Mouse (Mus musculus) heart, postnatal 4 days (tissue): Measurements from ENCODE around the gene A530016L24Rik. TPM values are rescaled to one million over a fixed set of nuclear protein-coding genes. Genes with fewer than 3 reads are reported as not detected.

ENCODE experiments used
- DNase-seq: peaks from one replicate; pipeline ENCODE4 v3.0.0; 2021
- total RNA-seq, 2 experiments: library from RNA; stranded (reverse); gene quantifications; 2 replicates each; pipeline ENCODE4 v1.2.3; 2021

A530016L24Rik gene
- 10 to 100 TPM; 25.6 to 26.5 TPM for total RNA-seq

- DNase-seq: no peak
These were observed at the start of gene A530016L24Rik for GRCm38 (mm10) chr12:112489134-112489533. A530016L24Rik (plus strand) TSS chr12:112489448.

- no peak for DNase-seq
These were observed 49.3 kb upstream of the A530016L24Rik start for GRCm38 (mm10) chr12:112439993-112440392.

- DNase-seq: no peak
These were observed 40.0 kb upstream of the A530016L24Rik start for GRCm38 (mm10) chr12:112449144-112449827.

- peak; percentile 44 for DNase-seq
These were observed 39.4 kb upstream of the A530016L24Rik start for GRCm38 (mm10) chr12:112449828-112450180.

- DNase-seq: peak; percentile 66
These were observed 38.4 kb upstream of the A530016L24Rik start for GRCm38 (mm10) chr12:112450883-112451282.

GRCm38 (mm10) chr12:112451381-112451780 is 37.9 kb upstream of the A530016L24Rik start:
- no peak for DNase-seq

- no peak for DNase-seq
These were observed 37.4 kb upstream of the A530016L24Rik start for GRCm38 (mm10) chr12:112451826-112452225.

GRCm38 (mm10) chr12:112456144-112456713 is 33.0 kb upstream of the A530016L24Rik start:
- DNase-seq: peak; percentile 23

- DNase-seq: peak; percentile 26
These were observed 31.4 kb upstream of the A530016L24Rik start for GRCm38 (mm10) chr12:112457839-112458238.

GRCm38 (mm10) chr12:112462423-112462822 is 26.8 kb upstream of the A530016L24Rik start:
- DNase-seq: no peak

- DNase-seq: no peak
These were observed 26.0 kb upstream of the A530016L24Rik start for GRCm38 (mm10) chr12:112463209-112463608.

- DNase-seq: no peak
These were observed 25.4 kb upstream of the A530016L24Rik start for GRCm38 (mm10) chr12:112463750-112464444.

GRCm38 (mm10) chr12:112464516-112464915 is 24.7 kb upstream of the A530016L24Rik start:
- no peak for DNase-seq

GRCm38 (mm10) chr12:112465928-112466327 is 23.3 kb upstream of the A530016L24Rik start:
- no peak for DNase-seq

- no peak for DNase-seq
These were observed 21.9 kb upstream of the A530016L24Rik start for GRCm38 (mm10) chr12:112467387-112467786.

- no peak for DNase-seq
These were observed 19.9 kb upstream of the A530016L24Rik start for GRCm38 (mm10) chr12:112469393-112469792.

- no peak for DNase-seq
These were observed 19.0 kb upstream of the A530016L24Rik start for GRCm38 (mm10) chr12:112470216-112470615.

GRCm38 (mm10) chr12:112473777-112474176 is 15.5 kb upstream of the A530016L24Rik start:
- DNase-seq: peak; percentile 96

GRCm38 (mm10) chr12:112489535-112489934 is 287 bp downstream of the A530016L24Rik start:
- no peak for DNase-seq

GRCm38 (mm10) chr12:112490444-112490939 is 1.2 kb downstream of the A530016L24Rik start:
- DNase-seq: peak; percentile 87

- DNase-seq: no peak
These were observed 6.9 kb downstream of the A530016L24Rik start for GRCm38 (mm10) chr12:112496136-112496535.

- DNase-seq: peak; percentile 40
These were observed 8.5 kb downstream of the A530016L24Rik start for GRCm38 (mm10) chr12:112497731-112498130.

- peak; percentile 57 for DNase-seq
These were observed 9.4 kb downstream of the A530016L24Rik start for GRCm38 (mm10) chr12:112498683-112499082.
